Mouse (Mus musculus) inflammation-experienced regulatory T-cells (primary cell): Measurements from ENCODE around the gene Flvcr2. TPM values are rescaled to one million over a fixed set of nuclear protein-coding genes. Genes with fewer than 3 reads are reported as not detected.

ENCODE experiments used
- polyA plus RNA-seq, 2 experiments: library from polyadenylated mRNA; unstranded; fragments of 100-300 nt; shearing (Covaris generic); gene quantifications; one replicate each; pipeline ENCODE4 v1.2.1; 2017

Gene Flvcr2
- polyA plus RNA-seq: 1 to 10 TPM in 1 of 2 experiments, under 1 TPM in 1; 0.30 to 1.2 TPM

GRCm38 (mm10) chr12:85745827-85746695 lies at the start of gene Flvcr2:
Gene Flvcr2, plus strand, starts transcription at chr12:85746539.

GRCm38 (mm10) chr12:85824438-85825264 lies 78.3 kb downstream of the Flvcr2 start, which contains the start of the genes Erg28 and Ttll5:
Gene Erg28, minus strand, starts transcription at chr12:85824550.
Gene Ttll5, plus strand, starts transcription at chr12:85824659.

Other genes with a start within 250 kb of the Flvcr2 start
- gene Jdp2, start 147.5 kb upstream of the Flvcr2 start, polyA plus RNA-seq: 1 to 10 TPM; 2.0 to 9.1 TPM
- 100 to 1,000 TPM; 131 to 280 TPM for gene Batf, start 59.9 kb upstream of the Flvcr2 start, polyA plus RNA-seq
- 100 to 1,000 TPM in 1 of 2 experiments, 10 to 100 TPM in 1; 98.2 to 109 TPM for gene Erg28, start 78.0 kb downstream of the Flvcr2 start, polyA plus RNA-seq
- 10 to 100 TPM; 18.7 to 19.1 TPM for gene Ttll5, start 78.1 kb downstream of the Flvcr2 start, polyA plus RNA-seq